Mouse (Mus musculus) T-cell, adult 2 months (primary cell): ENCODE measurements around the gene Numb.
"Not testable (repeated sequence)": the region's sequence is repeated elsewhere in the genome, so short reads cannot be mapped to it uniquely, and the experiment has no call there.

Source experiments
- DNase-seq: peaks from one replicate; pipeline ENCODE4 v3.0.0; 2022; ENCODE audit warnings: low spot score

Numb gene

GRCm38 (mm10) chr12:83922724-83923485 is 1.2 kb upstream of the Numb start:
- DNase-seq: no peak

DNA sequence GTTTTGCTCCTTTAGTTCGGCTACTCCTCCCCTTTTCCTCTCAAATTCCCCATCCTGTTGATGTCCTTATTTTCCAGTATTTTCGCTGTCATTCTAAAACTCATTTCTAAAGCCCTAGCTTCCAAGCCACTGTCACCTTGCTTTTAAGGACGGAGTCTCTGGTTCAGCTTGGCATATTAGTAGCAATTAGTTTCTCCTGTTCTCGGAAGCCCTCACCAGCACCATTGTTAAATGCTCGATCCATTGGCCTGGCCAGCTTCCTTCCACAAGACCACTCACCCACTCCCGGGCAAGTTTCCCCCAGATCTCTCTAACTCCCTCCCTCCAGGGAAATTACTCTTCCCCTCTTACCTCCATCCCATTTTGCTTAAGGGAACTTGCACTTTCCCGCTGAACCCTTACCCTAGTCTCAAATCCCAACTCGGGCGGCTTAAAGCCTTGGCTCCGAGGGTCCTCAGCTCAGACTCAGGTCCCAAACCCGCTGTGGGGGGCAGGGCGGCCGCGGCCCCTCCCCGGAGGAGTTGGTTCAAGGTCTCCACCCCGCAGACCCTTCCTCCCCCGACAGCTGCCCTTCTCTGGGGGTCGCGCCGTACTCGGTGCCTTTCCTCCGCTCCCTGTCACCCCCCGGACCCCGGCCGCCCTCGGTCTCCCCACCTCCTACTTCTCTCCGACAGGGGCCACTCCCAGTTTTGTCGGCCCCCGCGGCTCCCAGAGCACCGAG is 853 bp downstream of the Numb start:
- DNase-seq: no peak

- DNase-seq: no peak
These were observed 4.8 kb downstream of the Numb start for GRCm38 (mm10) chr12:83916884-83917283.

DNA sequence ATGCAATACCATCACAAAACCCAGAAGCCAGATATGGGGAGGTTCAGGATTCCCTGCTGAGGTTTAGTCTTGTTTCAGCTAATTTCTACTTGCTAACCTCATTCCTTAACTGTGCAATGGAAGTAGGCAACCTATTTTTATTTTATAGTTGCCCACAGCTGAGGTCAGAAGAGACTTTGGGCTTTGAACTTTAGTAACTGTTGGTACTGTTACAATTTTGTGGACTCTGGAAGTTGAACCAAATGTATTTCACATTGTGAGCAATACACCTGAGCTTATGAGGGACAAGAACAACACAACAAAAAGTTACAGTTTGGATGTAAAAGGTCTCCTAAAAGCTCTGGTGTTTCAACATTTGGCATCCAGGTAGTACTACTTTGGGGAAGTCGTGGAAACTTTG is 6.9 kb downstream of the Numb start:
- no peak for DNase-seq

DNA sequence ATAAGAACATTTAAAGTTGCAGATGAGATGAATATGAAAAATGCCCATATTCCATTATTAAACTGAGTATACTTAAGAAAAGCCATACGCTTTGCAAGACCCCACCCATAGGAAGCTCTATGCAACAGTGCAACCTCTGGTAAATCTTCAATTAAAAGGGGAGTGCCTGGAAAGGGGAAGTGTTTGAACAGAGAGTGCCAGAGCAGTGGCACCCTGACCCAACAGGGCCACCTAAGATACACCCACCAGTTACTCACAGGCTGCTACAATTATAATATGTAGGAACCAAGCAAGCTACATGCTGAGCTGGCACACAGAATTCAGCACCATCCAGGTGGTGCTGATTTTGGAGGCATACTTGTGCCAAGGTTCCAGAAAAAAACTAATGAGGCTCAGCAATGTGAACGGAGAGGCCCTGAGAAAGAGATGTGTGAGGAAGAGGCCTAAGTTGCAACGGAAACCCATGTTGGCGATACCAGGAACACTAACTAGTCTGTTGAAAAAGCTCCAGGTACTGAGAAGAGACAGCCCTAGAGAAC is 7.5 kb downstream of the Numb start:
- no peak for DNase-seq

DNA sequence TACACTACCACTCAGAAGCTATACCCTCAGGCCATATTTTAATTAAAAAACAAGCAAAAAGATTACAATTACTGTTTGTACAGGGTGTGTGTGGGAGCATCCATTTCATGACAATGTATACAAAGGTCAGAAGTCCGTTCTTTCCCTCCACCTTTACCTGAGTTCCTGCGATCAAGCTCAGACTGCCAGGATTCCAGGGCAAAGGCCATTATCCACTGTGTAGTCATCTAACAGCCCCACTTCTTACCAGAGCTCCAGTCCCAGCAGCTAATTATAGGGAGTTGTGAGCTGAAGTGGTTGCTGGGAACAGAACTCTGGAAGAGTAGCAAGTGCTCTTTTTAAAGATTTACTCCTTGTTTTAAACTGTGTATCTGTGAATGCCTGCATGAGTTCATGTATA is 11.3 kb downstream of the Numb start:
- no peak for DNase-seq

DNA sequence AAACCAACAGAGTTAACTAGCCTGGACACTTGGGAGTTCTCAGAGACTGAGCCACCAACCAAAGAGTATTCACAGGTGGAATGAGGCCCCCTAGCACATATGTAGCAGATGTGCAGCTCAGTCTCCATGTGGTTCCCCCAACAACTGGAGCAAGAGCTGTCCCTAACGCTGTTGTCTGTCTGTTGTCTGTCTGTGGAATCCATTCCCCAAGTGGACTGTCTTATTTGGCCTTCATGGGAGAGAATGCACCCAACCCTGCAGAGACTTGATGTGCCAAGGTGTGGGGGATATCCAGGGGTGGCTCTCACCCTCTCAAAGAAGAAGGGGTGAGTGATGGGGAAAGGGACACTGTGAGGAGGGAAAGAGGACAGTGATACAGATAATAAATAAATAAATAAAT is 28.8 kb downstream of the Numb start:
- no peak for DNase-seq

GRCm38 (mm10) chr12:83891278-83891677 is 30.5 kb downstream of the Numb start:
- DNase-seq: no peak

DNA sequence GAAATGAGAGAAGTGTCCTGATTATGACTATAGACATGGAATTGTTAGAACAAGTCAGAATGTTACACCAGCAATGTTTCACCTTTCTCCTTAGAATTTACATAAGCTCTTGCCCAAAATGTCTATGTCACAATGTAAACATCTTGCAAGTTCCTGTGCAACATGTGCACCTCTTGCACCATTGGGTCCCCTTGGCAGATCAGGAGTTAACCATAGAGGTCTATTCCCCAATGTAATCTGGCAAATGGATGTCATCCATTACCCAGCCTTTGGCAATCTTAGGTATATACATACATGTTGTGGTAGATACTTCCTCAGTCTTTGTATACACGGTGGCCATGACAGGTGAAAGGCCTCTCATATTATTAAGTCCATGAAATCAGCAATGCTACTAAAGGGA is 32.6 kb downstream of the Numb start:
- no peak for DNase-seq

DNA sequence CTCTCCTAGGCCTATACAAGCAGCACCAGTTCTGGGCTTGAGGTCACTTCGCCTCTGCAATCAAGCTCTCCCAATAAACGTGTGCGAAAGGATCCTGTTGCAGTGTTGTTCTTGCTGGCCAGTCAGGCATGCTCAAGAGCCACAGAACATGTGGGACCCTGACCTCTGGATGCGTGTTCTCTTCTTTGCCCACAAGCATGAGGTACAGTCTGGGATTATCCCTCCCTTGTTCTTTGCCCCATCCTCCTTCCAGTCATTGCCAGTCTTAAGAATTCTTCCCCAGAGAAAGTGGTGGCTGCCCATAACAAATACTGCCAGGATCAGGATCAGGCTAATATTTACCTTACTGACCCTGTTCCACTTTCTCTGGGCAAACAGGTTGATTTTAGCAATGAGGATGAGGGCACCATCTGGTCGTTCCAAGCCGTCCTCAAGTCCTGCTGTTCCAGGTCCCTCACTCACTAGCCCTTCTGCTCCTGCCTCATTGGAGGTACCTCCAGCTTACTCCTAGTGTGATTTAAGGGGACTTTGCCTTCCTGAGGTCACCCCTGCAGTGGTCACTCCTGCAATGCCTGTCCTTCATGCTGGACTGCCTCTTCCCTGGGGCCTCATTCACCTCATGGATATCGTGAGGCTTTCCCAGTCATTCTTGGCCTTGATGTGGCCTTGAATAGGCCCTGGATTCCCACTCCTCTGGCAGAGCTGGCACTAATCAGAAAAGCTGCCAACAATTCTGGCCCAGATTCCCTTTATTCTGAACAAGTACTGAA is 36.0 kb downstream of the Numb start:
- no peak for DNase-seq

DNA sequence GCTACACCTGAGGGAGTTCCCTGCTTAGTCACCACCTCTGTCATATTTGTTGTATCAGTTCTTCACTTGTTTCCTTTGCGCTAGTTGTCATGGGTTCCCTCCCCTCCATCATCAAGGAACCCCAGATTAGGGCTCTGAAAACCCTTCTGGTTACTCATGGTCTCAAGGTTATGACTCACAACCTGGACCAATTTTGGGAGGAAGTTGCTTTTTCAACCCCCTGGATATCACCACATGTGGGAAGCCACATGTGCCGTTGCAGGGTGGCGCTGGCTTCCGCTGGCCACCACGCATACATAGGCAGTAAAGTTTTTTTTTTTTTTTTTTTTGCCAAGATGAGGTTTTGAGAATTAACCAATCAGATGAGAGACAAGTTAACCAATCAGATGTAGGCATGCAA is 36.7 kb downstream of the Numb start:
- DNase-seq: not testable (repeated sequence)

DNA sequence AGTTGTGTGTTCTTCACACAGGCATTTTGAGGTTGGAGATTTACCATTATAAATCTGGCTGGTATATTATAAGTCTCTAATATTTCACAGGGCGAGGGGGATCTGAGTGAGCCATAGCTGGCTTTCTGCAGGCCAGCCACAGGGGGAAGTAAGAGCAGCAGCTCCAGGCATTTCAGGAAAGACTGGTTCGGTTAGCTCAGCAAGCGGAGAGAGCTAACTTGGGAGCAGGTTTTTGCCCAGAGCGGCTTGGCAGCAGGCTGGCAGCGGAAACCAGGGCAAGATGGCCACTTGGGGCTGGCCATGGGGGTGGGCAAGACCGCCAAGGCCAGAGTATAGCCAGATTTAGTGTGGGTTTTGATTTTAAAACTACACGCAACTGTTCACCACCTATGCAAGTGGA is 39.2 kb downstream of the Numb start:
- DNase-seq: no peak

GRCm38 (mm10) chr12:83882088-83882487 is 39.6 kb downstream of the Numb start:
- DNase-seq: no peak

GRCm38 (mm10) chr12:83880913-83881312 is 40.8 kb downstream of the Numb start:
- no peak for DNase-seq

DNA sequence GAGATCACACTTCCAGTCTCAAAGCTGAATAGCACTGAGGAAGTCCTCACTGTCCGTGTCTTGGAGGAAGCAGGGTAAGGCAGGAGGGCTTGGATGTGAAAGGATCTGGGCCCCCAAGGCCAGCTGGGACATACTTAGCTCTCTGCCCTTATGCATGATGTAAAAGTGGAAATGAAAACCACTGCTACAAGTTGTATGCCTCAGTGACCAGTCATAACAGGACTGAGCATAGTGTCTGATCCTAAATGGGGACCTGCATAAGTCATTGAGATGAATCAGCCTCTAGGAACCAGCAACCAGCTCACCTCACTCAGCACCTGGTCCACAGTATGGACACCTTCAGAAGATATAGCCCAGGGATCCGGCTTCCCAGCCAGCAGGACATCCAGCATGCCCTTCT is 46.6 kb downstream of the Numb start:
- DNase-seq: no peak

DNA sequence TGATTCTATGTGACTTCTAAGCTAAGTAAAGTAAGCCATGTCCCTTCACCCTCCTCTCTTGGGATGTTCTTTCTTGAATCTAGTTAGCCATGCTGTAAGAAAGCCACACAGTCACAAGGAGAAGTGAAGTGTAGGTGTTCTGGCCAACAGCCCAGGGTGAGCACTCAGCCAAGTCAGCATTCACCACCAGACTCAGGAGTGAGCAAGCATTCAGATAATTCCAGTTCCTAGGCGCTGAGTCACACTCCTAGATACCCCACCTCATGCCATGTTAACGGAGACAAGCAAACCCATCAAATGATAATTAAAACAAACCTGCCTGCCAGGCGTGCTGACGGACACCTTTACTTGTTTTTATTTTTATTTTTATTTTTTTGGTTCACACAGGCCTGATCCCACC is 47.1 kb downstream of the Numb start:
- no peak for DNase-seq

GRCm38 (mm10) chr12:83864501-83864900 is 57.2 kb downstream of the Numb start:
- DNase-seq: no peak

GRCm38 (mm10) chr12:83861880-83862279 is 59.9 kb downstream of the Numb start:
- no peak for DNase-seq

DNA sequence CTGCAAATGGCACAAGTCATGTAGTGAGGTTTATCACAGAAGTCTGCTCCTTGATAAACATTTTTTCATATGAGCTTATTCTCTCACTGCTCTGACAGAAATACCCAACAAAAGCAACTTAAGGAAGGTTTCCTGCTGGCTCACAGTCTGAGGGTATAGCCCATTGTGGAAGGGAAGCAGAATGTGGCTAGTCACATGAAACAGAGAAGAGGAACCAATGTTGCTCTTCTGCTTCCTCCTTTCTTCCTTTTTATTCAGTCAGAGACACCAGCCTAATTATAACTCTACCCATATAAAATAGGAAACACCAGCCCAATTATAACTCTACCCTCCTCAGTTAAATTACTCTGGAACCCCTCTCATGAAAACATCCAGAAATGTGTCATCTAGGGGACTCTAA is 61.0 kb downstream of the Numb start:
- no peak for DNase-seq

DNA sequence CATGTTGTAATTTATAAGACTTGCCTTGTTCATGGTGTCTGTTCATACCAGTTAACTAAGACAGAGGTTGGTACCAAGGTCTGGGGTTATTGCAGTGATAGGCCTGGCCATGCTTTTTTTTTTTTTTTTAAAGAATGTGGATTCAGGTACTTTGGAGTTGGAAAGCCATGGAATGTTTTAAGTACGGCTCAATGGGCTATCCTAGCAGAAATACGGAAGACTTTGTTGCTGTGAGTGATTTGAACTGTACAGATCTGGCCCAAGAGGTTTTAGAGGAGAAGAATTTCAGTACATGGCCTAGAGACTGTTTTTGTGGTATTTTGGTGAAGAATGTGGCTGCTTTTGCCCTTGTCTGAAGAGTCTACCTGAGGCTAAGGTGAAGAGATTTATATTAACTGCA is 63.7 kb downstream of the Numb start:
- no peak for DNase-seq

DNA sequence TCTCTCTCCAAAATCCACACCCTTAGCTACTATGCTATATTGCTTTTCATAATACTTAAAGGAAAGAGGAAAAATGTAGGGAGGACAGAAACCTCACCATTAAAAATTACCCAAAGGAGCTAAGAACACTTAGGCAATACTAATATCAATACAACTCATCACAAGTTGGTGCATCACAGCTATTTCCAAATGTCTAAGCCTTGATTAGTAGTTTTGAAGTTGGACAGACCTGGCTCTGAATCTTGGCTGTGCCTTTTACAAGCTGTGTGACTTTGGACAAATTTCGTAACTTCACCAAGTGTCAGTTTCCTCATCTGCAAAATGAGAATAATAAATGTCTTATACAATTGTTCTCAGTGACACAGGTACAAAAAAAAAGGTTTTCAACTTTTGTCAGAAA is 66.5 kb downstream of the Numb start:
- no peak for DNase-seq

DNA sequence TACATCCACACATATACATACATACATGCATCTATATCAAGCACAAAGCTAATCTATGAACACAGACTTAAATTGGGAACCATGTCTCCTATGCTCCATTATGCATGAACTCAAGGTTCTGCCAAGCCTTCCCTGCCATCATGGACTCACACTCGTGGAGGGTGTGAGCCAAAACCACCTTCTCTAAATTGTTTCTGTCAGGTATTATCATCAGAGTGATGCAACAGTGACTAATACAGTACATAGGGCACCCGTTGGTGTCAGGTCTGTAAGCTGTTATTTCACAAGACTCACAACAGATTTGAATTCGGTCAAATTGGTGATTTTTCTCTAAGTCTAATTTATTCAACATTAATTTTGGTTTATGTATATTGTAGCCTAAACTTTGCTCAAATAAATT is 67.5 kb downstream of the Numb start:
- no peak for DNase-seq
